Mouse (Mus musculus): ENCODE data around the gene Zc3h7a. TPM values are rescaled to one million over a fixed set of nuclear protein-coding genes. Genes with fewer than 3 reads are reported as not detected.

The Zc3h7a gene
- polyA plus RNA-seq, 1 experiment from 2014 or later: 27.1 TPM

DNA sequence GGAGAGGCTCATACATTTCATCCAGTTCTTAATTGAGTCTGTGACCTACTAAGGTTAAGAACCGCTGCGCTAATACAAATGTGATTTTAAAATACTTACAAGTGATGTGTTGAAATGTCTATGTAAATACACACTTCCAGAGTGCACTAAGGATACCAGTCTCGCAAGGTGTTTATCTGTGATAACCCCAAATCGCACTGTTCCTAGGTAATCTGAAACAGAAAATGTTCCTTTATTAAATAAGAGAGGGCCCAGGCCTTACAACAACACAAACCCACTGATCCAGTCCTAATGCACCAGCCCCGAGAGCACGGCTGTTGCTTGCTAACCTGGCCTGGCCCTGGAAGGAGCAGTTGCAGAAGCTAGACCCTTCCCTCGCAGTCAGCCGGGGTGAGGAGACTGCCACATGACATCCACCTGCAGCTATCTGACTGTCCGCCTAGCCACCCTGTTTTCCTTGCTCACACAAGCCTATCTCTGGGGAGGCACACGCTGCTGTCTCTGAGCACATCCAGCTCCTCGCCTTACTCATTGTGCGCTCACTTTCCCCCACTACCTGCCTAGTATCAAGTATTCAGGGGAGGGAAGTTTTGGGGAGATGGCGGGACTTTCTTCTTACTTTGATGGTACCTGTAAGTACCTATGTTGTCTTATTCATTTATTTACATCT is 82.3 kb downstream of the Zc3h7a start:
- WGBS (ENCODE audit: insufficient replicate concordance): 63% methylated on average over 13 of the region's 13 CpGs
- ATAC-seq (ENCODE audit: low read depth): peak; percentile 64
- no peaks in the 10 kb centered on the region for H3K27me3 ChIP-seq
- no peak overlapping the region for H3K4me3 ChIP-seq (replicated peaks)
- H3K4me2 ChIP-seq: no peak overlapping the region
- DNase-seq: peak; percentile 16
- no peaks in the 10 kb centered on the region for H3K9me3 ChIP-seq (replicated peaks)
- no peak overlapping the region for H3K9ac ChIP-seq
- peaks cover 9% of the 10 kb centered on the region for H3K4me1 ChIP-seq (replicated peaks)
- no peak overlapping the region for H3K27ac ChIP-seq
- H3K36me3 ChIP-seq: peaks cover 47% of the 10 kb centered on the region

DNA sequence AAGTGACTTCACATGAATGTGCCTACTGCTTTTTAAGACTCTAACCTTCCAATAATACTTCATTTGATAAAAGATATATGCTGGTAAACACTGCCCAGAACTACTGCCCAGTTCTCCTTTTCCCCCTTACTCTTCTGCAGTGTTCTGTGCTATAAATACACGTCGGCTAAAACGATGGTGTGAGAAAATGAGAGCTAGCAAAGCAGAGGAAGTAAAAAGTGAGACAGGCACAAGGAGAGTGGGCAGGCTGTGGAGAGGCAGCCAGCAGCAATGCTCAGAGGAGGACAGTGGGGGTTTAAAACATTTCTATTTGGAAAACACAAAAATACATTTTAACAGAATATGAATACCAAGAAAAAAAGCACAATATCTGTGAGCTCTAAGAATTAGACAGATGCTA is 83.7 kb downstream of the Zc3h7a start:
- Histone ChIP-seq H3K4me2 (no peak overlapping the region), H3K27ac (no peak overlapping the region), H3K4me1 (replicated peaks) (peaks cover 9% of the 10 kb centered on the region), H3K36me3 (peaks cover 60% of the 10 kb centered on the region), H3K9me3 (replicated peaks) (no peaks in the 10 kb centered on the region), H3K27me3 (no peaks in the 10 kb centered on the region), H3K9ac (no peak overlapping the region), H3K4me3 (replicated peaks) (no peak overlapping the region)
- no peak for DNase-seq
- no peak for ATAC-seq (ENCODE audit: low read depth)
- WGBS (ENCODE audit: insufficient replicate concordance): 41% methylated on average over 3 of the region's 3 CpGs

DNA sequence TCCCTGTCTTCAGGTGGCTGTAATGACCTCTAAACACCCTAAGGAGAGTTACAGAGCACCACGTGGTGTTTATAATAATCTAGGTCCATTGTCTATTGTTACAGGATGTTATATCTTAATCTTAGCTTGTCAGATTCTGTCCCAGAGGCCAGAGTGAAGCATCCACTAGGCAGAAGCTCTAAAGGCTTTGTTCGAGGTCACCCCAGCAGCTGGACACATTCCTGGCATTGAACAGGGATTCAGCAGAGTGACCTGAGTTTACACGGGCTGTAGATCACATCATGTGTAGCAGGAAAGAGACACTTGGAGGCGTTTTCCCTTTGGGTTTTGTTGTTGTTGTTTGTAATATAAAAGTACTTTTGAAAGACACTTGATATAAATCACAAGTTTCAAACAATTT is 84.1 kb downstream of the Zc3h7a start:
- DNase-seq: no peak
- H3K36me3 ChIP-seq: peaks cover 65% of the 10 kb centered on the region
- 56% methylated on average over 4 of the region's 4 CpGs for WGBS (ENCODE audit: insufficient replicate concordance)
- H3K4me3 ChIP-seq (replicated peaks): no peak overlapping the region
- no peak for ATAC-seq (ENCODE audit: low read depth)
- H3K9me3 ChIP-seq (replicated peaks): no peaks in the 10 kb centered on the region
- H3K27ac ChIP-seq: no peak overlapping the region
- H3K27me3 ChIP-seq: no peaks in the 10 kb centered on the region
- H3K4me2 ChIP-seq: no peak overlapping the region
- no peak overlapping the region for H3K9ac ChIP-seq
- H3K4me1 ChIP-seq (replicated peaks): peaks cover 9% of the 10 kb centered on the region

DNA sequence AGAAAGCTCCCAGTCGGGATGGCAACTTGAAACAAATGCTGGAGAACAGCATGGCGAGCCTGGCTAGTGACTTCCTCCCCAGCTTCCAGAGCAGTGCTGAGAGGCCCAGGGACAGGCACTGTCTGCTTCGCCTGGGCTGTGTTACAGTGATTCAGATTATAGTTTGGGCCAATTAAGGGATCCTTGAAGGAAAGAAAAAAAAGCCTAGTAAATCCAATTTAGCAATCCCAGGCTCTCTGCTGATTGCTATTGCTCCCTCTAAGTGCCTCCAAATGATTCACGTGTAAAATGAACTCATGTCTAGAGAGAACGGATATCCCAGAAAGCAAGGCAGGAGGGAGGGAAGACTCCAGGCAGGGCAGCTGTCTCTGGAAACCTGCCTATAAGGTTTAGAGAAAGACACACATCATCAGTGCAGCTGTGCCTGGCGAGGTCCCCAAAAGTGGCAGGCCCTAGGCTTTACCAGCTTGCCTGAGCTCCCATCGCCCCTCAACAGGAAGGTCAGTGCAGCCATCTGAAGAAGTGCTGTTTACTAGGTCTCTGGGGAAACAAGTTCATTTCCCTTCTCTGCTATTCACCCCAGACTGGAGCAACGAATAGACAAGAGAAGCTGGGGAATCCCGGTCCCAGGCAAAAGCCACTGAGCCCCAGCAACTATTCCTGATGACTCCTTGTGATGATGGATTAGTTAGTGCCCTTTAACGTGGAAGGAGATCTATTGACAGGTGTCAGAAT is 85.2 kb downstream of the Zc3h7a start:
- peaks cover 76% of the 10 kb centered on the region for H3K36me3 ChIP-seq
- WGBS (ENCODE audit: insufficient replicate concordance): 68% methylated on average over 10 of the region's 10 CpGs

DNA sequence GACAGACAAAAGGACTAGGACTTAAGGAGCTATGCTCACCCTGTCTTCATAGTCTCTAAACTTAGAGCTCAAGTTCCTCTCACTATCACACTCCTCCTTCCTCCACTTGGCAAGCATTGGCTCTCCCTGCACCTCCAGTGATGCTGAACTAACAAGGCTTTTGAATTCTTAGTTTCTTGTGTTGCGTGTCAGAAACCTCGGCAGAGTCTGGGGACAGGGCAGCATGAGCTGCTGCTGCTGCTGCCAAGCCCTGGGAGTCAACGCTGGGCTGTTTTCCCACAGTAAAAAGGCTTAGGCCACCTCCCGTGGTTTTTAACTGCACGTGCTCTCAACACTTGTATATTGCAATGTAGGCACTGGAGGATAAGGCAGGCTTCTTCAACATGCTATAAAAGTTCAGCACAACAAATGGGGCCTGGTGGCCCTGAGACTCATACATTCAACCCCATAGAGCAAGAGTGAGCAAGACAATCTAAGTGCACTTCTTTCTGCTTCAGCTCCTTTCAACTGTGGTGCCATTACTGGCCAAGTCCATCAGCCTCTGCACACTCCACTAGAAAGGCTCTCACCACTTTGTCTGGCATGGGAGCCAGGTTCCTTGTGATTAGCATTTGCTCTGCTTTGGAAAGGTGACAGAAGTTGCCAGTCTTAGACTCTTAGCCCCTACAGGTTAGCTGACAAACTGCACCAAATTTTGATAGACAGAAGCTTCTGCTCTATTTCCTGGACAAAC is 89.2 kb downstream of the Zc3h7a start:
- 79% methylated on average over 5 of the region's 5 CpGs for WGBS (ENCODE audit: insufficient replicate concordance)
- no peak overlapping the region for H3K4me3 ChIP-seq (replicated peaks)
- DNase-seq: no peak

More for the DNA sequence above, 85.2 kb downstream of the Zc3h7a start:
- Histone ChIP-seq H3K27ac (no peak overlapping the region), H3K9me3 (replicated peaks) (no peaks in the 10 kb centered on the region), H3K4me1 (replicated peaks) (peaks cover 9% of the 10 kb centered on the region), H3K9ac (no peak overlapping the region), H3K4me2 (no peak overlapping the region), H3K4me3 (replicated peaks) (no peak overlapping the region), H3K27me3 (no peaks in the 10 kb centered on the region)
- no peak for ATAC-seq (ENCODE audit: low read depth)
- no peak for DNase-seq

More for the DNA sequence above, 89.2 kb downstream of the Zc3h7a start:
- Histone ChIP-seq H3K4me1 (replicated peaks) (no peaks in the 10 kb centered on the region), H3K27me3 (no peaks in the 10 kb centered on the region), H3K36me3 (peaks cover 87% of the 10 kb centered on the region), H3K27ac (no peak overlapping the region), H3K9me3 (replicated peaks) (no peaks in the 10 kb centered on the region), H3K9ac (no peak overlapping the region), H3K4me2 (no peak overlapping the region)
- ATAC-seq (ENCODE audit: low read depth): no peak

Small RNAs within 50 kb of the gene (microRNA-seq; reads per million reads assigned to microRNA genes)
- 308 reads per million, percentile 64 among the genes with 10 or more reads in this experiment for gene Gm23935

Other genes with a start within 250 kb of the Zc3h7a start
- 2.5 and 3.0 TPM in 2 replicates for gene Snn, start 115.4 kb downstream of the Zc3h7a start, polyA plus RNA-seq (2015; fragmentation: Nextera tagmentation; extraction: Ambion mirVana)
- gene Litaf, start 110.2 kb downstream of the Zc3h7a start, polyA plus RNA-seq (2015; fragmentation: Nextera tagmentation; extraction: Ambion mirVana): 31.6 and 34.1 TPM in 2 replicates
- gene Txndc11, start 41.7 kb downstream of the Zc3h7a start, polyA plus RNA-seq (2015; fragmentation: Nextera tagmentation; extraction: Ambion mirVana): 17.2 and 17.8 TPM in 2 replicates
- gene Rsl1d1, start 26.9 kb upstream of the Zc3h7a start, polyA plus RNA-seq (2015; fragmentation: Nextera tagmentation; extraction: Ambion mirVana): 161 and 200 TPM in 2 replicates
- 61.0 and 67.3 TPM in 2 replicates for gene Gspt1, start 77.9 kb upstream of the Zc3h7a start, polyA plus RNA-seq (2015; fragmentation: Nextera tagmentation; extraction: Ambion mirVana)
- gene Tnfrsf17, start 137.4 kb upstream of the Zc3h7a start, polyA plus RNA-seq (2015; fragmentation: Nextera tagmentation; extraction: Ambion mirVana): not detected in 2 replicates
- 3.4 and 4.4 TPM in 2 replicates for gene Snx29, start 146.5 kb upstream of the Zc3h7a start, polyA plus RNA-seq (2015; fragmentation: Nextera tagmentation; extraction: Ambion mirVana)